Mouse (Mus musculus): ENCODE results near the gene Lmf1. TPM values are rescaled to one million over a fixed set of nuclear protein-coding genes. Genes with fewer than 3 reads are reported as not detected.
A peak's percentile ranks its signal among the peaks of the same experiment; 100 is the strongest.

The Lmf1 gene
- polyA plus RNA-seq, 1 experiment from 2014 or later: 26.9 TPM

DNA sequence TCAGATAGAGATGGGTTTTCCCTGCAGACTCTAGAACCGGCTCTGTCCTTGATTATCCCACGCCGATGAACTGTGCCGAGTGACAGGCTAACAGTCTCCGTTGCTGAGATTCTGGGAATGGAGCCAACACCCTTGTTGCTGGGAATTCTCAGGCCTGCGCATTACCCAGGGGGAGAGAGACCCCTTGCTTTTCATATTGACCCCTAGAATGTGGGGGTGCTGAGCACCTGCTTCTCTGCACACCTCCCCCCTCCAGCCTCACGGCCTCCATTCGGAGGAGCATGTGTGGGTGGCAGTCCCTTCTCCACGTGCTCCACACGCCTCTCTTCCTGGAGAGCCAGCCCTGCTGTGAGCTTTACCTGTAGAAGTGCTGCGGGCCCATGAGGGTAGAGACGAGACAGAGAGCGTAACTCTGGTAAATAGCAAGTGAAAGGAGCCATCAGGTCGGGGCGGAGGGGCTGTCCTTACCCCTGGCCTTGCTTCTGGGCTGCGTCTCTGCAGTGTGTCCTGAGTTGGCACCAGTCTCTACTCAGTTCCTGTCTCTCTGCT lies 39.7 kb downstream of the Lmf1 start:
- no peak overlapping the region for H3K4me3 ChIP-seq (ENCODE audit: low read depth, low read length)
- no peaks in the 10 kb centered on the region for H3K4me1 ChIP-seq (replicated peaks; ENCODE audit: control insufficient read depth, insufficient read depth, low read length)
- H3K27ac ChIP-seq (ENCODE audit: low read depth, low read length): no peak overlapping the region
- no peaks in the 10 kb centered on the region for H3K36me3 ChIP-seq (ENCODE audit: control insufficient read depth, insufficient read depth, low read length)
- DNase-seq (ENCODE audit: low spot score) (no peak), ATAC-seq (ENCODE audit: low FRiP score) (no peak)
- H3K9me3 ChIP-seq (ENCODE audit: control insufficient read depth, low read length): no peaks in the 10 kb centered on the region
- H3K4me2 ChIP-seq (replicated peaks; ENCODE audit: low read depth, low read length): no peak overlapping the region
- 78% methylated on average over 16 of the region's 16 CpGs for WGBS
- H3K27me3 ChIP-seq (ENCODE audit: control insufficient read depth, insufficient read depth, low read length): no peaks in the 10 kb centered on the region
- H3K9ac ChIP-seq (ENCODE audit: low read depth, low read length): 0 out of 2 replicates have a peak overlapping the region, but pooled peaks have one; percentile 11

DNA sequence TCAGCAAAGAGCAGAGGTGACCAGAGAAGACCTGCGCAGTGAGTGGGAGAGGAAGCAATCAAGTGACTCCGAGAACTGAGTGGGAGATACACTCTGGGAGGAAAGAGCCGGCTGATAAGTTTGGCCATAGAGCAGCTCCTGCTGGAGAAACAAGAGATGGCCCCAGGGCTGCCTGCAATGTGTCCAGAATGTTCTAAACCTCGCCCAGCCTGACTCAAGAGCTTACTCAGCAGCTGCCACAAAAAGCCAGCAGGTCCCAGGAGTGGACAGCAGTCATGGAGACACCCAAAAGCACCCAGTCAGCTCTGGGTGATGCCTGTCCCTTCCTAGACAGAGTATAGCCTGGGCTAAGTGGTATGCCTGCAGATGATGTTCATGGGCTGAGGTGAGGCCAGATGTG lies 44.6 kb downstream of the Lmf1 start:
- Histone ChIP-seq H3K9me3 (ENCODE audit: control insufficient read depth, low read length) (no peaks in the 10 kb centered on the region), H3K4me2 (replicated peaks; ENCODE audit: low read depth, low read length) (no peak overlapping the region), H3K36me3 (ENCODE audit: control insufficient read depth, insufficient read depth, low read length) (no peaks in the 10 kb centered on the region), H3K9ac (ENCODE audit: low read depth, low read length) (no peak overlapping the region), H3K4me1 (replicated peaks; ENCODE audit: control insufficient read depth, insufficient read depth, low read length) (peaks cover 10% of the 10 kb centered on the region), H3K27me3 (ENCODE audit: control insufficient read depth, insufficient read depth, low read length) (no peaks in the 10 kb centered on the region), H3K27ac (ENCODE audit: low read depth, low read length) (no peak overlapping the region), H3K4me3 (ENCODE audit: low read depth, low read length) (no peak overlapping the region)
- whole genome bisulfite sequencing: 82% methylated on average over 4 of the region's 4 CpGs
- ATAC-seq (ENCODE audit: low FRiP score): no peak
- no peak for DNase-seq (ENCODE audit: low spot score)

DNA sequence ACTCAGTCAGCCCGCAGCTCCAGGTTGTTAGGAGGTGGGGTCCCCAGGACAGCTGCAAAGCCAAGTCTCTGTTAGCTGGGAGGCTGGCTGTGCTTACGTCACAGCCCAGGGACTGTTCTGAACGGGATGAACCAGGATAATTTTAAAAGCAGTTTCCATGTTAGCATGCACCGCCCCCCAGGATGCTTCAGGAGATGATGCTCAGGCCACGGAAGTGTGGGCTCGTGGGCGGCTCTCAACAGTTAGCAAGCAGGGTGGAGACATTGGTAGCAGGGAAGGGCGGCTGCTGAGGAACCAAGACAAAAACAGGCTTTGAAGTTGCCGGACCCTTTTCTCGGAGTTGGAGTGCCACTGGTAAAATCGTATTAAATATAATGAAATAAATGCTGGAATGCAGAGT lies 45.0 kb downstream of the Lmf1 start:
- H3K27ac ChIP-seq (ENCODE audit: low read depth, low read length): no peak overlapping the region; the same call in 1 of the 2 replicates
- ATAC-seq (ENCODE audit: low FRiP score): no peak
- no peak for DNase-seq (ENCODE audit: low spot score)
- H3K4me1 ChIP-seq (replicated peaks; ENCODE audit: control insufficient read depth, insufficient read depth, low read length): peaks cover 10% of the 10 kb centered on the region
- no peak overlapping the region for H3K4me3 ChIP-seq (ENCODE audit: low read depth, low read length)
- no peaks in the 10 kb centered on the region for H3K9me3 ChIP-seq (ENCODE audit: control insufficient read depth, low read length)
- no peak overlapping the region for H3K4me2 ChIP-seq (replicated peaks; ENCODE audit: low read depth, low read length)
- 32% methylated on average over 11 of the region's 11 CpGs for WGBS
- no peak overlapping the region for H3K9ac ChIP-seq (ENCODE audit: low read depth, low read length)
- no peaks in the 10 kb centered on the region for H3K27me3 ChIP-seq (ENCODE audit: control insufficient read depth, insufficient read depth, low read length)
- no peaks in the 10 kb centered on the region for H3K36me3 ChIP-seq (ENCODE audit: control insufficient read depth, insufficient read depth, low read length)

DNA sequence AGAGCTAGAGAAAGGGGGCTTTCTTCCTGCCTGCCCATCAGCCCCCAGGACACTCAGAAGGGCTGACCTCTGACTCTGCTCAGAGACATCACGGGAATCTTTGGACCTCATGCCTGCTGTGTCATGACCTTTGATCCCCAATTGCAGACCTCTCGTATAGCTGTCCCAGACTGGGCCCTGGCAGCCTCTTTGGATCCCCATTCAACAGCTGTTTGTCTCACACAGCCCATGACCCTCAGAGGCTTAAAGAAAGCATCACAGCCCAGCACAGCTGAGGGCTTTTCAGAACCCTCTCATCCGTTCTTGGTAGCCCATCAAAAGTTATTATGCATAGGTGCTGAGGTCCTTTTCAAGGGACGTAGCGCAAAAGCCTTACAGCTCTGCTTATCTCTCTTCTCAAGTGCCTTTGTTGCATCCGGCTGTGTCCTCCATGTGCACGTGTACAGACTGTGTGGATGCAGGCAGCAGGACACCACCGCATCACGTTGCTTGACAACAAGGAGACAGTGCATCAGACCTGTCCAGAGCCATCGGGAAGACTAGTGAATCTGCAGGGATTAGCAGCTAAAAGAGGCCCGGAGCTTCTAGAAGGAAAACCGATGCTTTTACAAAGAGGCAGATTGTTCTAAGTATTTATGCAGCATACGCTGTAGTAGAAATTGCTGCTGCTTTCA lies 45.7 kb downstream of the Lmf1 start:
- Histone ChIP-seq H3K27ac (ENCODE audit: low read depth, low read length) (no peak overlapping the region; the same call in 1 of the 2 replicates), H3K4me2 (replicated peaks; ENCODE audit: low read depth, low read length) (no peak overlapping the region), H3K9me3 (ENCODE audit: control insufficient read depth, low read length) (no peaks in the 10 kb centered on the region), H3K9ac (ENCODE audit: low read depth, low read length) (no peak overlapping the region), H3K4me3 (ENCODE audit: low read depth, low read length) (no peak overlapping the region), H3K4me1 (replicated peaks; ENCODE audit: control insufficient read depth, insufficient read depth, low read length) (peaks cover 10% of the 10 kb centered on the region), H3K36me3 (ENCODE audit: control insufficient read depth, insufficient read depth, low read length) (no peaks in the 10 kb centered on the region), H3K27me3 (ENCODE audit: control insufficient read depth, insufficient read depth, low read length) (no peaks in the 10 kb centered on the region)
- ATAC-seq (ENCODE audit: low FRiP score): no peak
- DNase-seq (ENCODE audit: low spot score): no peak
- WGBS: 35% methylated on average over 13 of the region's 13 CpGs

DNA sequence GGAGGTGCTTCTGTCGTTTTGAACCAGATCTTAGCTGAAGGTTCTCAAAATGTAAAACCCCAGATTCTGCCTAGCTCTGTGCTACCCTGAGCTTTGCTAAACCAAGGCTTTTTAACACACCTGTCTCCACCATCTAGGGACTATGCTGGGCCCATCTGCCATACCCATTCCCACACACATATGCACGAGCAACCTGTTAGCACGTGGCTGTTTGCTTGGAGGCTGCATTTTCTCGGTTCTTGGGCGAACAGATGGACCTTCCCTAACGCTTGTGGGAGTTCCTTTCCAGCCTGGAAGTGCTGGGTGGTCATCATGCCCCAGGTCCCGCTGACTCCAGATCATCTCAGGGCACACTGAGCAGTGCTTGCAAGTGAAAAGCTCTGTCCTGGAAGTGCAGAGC lies 46.4 kb downstream of the Lmf1 start:
- Histone ChIP-seq H3K27me3 (ENCODE audit: control insufficient read depth, insufficient read depth, low read length) (no peaks in the 10 kb centered on the region), H3K4me2 (replicated peaks; ENCODE audit: low read depth, low read length) (no peak overlapping the region), H3K4me3 (ENCODE audit: low read depth, low read length) (no peak overlapping the region), H3K27ac (ENCODE audit: low read depth, low read length) (no peak overlapping the region), H3K4me1 (replicated peaks; ENCODE audit: control insufficient read depth, insufficient read depth, low read length) (peaks cover 10% of the 10 kb centered on the region), H3K9ac (ENCODE audit: low read depth, low read length) (no peak overlapping the region), H3K9me3 (ENCODE audit: control insufficient read depth, low read length) (no peaks in the 10 kb centered on the region), H3K36me3 (ENCODE audit: control insufficient read depth, insufficient read depth, low read length) (no peaks in the 10 kb centered on the region)
- WGBS: 77% methylated on average over 7 of the region's 7 CpGs
- ATAC-seq (ENCODE audit: low FRiP score): no peak
- DNase-seq (ENCODE audit: low spot score): no peak

DNA sequence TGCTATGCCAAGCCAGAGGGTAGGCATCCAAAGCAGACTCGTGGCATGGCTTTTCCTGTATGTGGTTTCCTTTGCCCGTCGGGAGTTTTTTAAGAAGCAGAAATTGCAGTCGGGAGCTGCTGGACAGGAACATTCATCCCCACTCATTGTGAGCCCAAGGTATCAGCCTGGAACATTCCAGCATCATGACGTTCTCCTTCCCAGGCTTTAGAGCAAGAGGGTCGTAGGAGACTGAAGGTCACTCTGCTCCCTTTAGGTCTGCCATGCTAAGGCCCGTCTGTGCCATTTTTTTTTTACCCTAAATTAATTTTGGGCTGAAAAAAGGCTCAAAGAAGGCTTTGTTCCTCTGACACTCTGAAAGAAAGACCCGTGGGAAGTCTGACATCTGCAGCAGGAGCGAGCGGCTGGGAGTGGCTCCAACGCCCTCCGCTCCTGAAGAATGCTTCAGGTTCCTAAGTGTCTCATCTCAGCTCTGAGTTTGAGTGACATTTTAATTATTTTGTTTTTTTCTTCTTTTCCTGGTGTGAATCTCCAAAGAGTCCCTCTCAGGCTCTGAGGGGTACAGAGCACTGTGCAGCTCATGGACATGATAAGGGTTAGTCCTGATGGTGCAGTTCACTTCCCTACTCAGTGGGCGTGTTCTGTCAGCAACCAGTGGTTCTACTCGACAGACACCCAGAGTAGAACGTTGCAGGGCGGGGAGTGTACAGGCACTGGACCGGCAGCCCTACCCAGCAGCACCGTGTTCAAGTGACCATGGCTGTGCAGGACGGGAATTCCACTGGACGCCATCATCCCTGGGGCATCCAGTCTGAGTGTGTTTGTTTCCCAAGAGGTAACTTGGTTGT lies 47.5 kb downstream of the Lmf1 start:
- DNase-seq (ENCODE audit: low spot score): no peak

DNA sequence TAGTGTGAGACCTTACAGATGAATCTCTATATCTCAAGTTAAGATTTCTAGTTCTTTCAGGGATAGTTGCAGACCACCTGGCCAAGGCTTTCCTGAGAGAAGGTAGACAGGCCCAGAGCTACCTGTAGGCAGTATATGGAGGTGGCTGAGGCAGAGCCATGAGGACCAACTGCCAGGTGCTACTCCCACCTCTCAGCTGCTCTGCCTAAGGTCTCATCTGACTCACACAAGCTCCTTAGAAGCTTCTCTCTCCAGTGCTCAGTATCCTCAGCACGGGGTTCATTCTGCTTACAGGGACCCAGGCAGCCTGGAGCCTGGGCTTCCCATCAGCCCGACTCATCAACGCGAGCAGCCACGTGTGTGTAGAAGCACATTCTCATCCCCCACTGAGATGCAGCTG lies 51.4 kb downstream of the Lmf1 start:
- Histone ChIP-seq H3K9ac (ENCODE audit: low read depth, low read length) (no peak overlapping the region), H3K27me3 (ENCODE audit: control insufficient read depth, insufficient read depth, low read length) (no peaks in the 10 kb centered on the region), H3K9me3 (ENCODE audit: control insufficient read depth, low read length) (no peaks in the 10 kb centered on the region), H3K4me3 (ENCODE audit: low read depth, low read length) (no peak overlapping the region), H3K27ac (ENCODE audit: low read depth, low read length) (no peak overlapping the region), H3K4me1 (replicated peaks; ENCODE audit: control insufficient read depth, insufficient read depth, low read length) (no peaks in the 10 kb centered on the region), H3K36me3 (ENCODE audit: control insufficient read depth, insufficient read depth, low read length) (no peaks in the 10 kb centered on the region), H3K4me2 (replicated peaks; ENCODE audit: low read depth, low read length) (no peak overlapping the region)
- no peak for ATAC-seq (ENCODE audit: low FRiP score)
- 82% methylated on average over 5 of the region's 5 CpGs for WGBS
- DNase-seq (ENCODE audit: low spot score): no peak

More for the DNA sequence above, 47.5 kb downstream of the Lmf1 start:
- H3K4me2 ChIP-seq (replicated peaks; ENCODE audit: low read depth, low read length): no peak overlapping the region
- WGBS: 39% methylated on average over 20 of the region's 20 CpGs
- H3K9ac ChIP-seq (ENCODE audit: low read depth, low read length): no peak overlapping the region
- peaks cover 10% of the 10 kb centered on the region for H3K4me1 ChIP-seq (replicated peaks; ENCODE audit: control insufficient read depth, insufficient read depth, low read length)
- no peaks in the 10 kb centered on the region for H3K9me3 ChIP-seq (ENCODE audit: control insufficient read depth, low read length)
- no peaks in the 10 kb centered on the region for H3K36me3 ChIP-seq (ENCODE audit: control insufficient read depth, insufficient read depth, low read length)
- no peak overlapping the region for H3K4me3 ChIP-seq (ENCODE audit: low read depth, low read length)
- ATAC-seq (ENCODE audit: low FRiP score): peak; percentile 30; the same call in 1 of the 2 replicates
- H3K27me3 ChIP-seq (ENCODE audit: control insufficient read depth, insufficient read depth, low read length): no peaks in the 10 kb centered on the region
- peak overlapping the region; percentile 11; the same call in 1 of the 2 replicates for H3K27ac ChIP-seq (ENCODE audit: low read depth, low read length)

DNA sequence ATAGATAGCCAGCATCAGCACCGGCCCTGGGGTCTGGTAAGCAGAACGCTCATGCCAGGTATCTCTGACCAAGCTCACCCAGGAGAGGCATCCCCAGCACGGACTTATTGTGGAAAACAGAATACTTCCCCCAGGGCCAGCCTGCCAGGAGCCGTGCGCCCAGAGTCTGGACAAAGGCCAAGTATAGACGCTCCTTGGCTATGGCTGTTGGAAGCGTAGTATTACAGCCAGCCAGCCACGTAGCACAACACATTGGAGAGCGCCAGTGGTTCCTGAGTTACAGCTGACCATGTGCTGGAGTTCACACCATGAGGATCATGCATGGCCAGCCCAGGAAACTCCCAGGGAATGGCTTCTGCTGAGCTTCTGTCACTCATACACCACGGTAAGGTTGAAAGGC lies 55.2 kb downstream of the Lmf1 start:
- Histone ChIP-seq H3K4me2 (replicated peaks; ENCODE audit: low read depth, low read length) (no peak overlapping the region), H3K4me1 (replicated peaks; ENCODE audit: control insufficient read depth, insufficient read depth, low read length) (peaks cover 7% of the 10 kb centered on the region; the same call in 1 of the 2 replicates), H3K27me3 (ENCODE audit: control insufficient read depth, insufficient read depth, low read length) (no peaks in the 10 kb centered on the region), H3K4me3 (ENCODE audit: low read depth, low read length) (no peak overlapping the region), H3K9ac (ENCODE audit: low read depth, low read length) (no peak overlapping the region), H3K36me3 (ENCODE audit: control insufficient read depth, insufficient read depth, low read length) (no peaks in the 10 kb centered on the region), H3K27ac (ENCODE audit: low read depth, low read length) (peak overlapping the region; percentile 72; the same call in 1 of the 2 replicates), H3K9me3 (ENCODE audit: control insufficient read depth, low read length) (no peaks in the 10 kb centered on the region)
- no peak for DNase-seq (ENCODE audit: low spot score)
- WGBS: 88% methylated on average over 10 of the region's 10 CpGs
- no peak for ATAC-seq (ENCODE audit: low FRiP score)

Data from hindbrain, embryonic 11.5 days (tissue).